In genomic region chr2:106692405-106692782, GRCm38 (mm10) we compare ENCODE assay signal across 8 mouse cellular contexts. TPM values are rescaled to one million over a fixed set of nuclear protein-coding genes. Genes with fewer than 3 reads are reported as not detected.
A peak's percentile ranks its signal among the peaks of the same experiment; 100 is the strongest.
DNase-seq lines count a peak whose midpoint lies in the region; ATAC-seq and TF ChIP-seq lines count a peak whose summit lies in the region.

No protein-coding gene starts in this region.

- H3K4me3 ChIP-seq in kidney, embryonic 14.5 days (ENCODE audit: low read length): peak overlapping the region; percentile 78; the same call in 1 of the 2 replicates
- peak overlapping the region; percentile 78 for H3K4me3 ChIP-seq in heart, postnatal 0 days (ENCODE audit: low read depth, low read length)
- peak overlapping the region; percentile 77 for H3K4me3 ChIP-seq in midbrain, embryonic 11.5 days (ENCODE audit: low read depth, low read length)

- DNase-seq in kidney, postnatal 36 days: no peak
- DNase-seq in brain, embryonic 14.5 days (ENCODE audit: low read depth): peak; percentile 90
- no peak for DNase-seq in heart, postnatal 0 days (ENCODE audit: low spot score)
- no peak for DNase-seq in midbrain, embryonic 11.5 days (ENCODE audit: low spot score, missing footprints)
- DNase-seq in T-cell, adult 2 months (ENCODE audit: low spot score): no peak
- no peak for DNase-seq in frontal cortex, postnatal 36 days (ENCODE audit: low spot score in 2 of 2)

- no peak for ATAC-seq in kidney, embryonic 14.5 days (ENCODE audit: low FRiP score, low TSS enrichment)
- ATAC-seq in heart, postnatal 0 days (ENCODE audit: insufficient read depth, low read depth): no peak
- no peak for ATAC-seq in midbrain, embryonic 11.5 days (ENCODE audit: low FRiP score)
- ATAC-seq in monocyte, adult 5-6 weeks (replicated peaks; ENCODE audit: insufficient number of reproducible peaks, low FRiP score, low TSS enrichment, poor library complexity, severe bottlenecking): no peak

- H3K27me3 ChIP-seq in kidney, embryonic 14.5 days (ENCODE audit: control insufficient read depth, insufficient read depth, low read length): peaks cover 9% of the 10 kb centered on the region; the same call in 1 of the 2 replicates
- H3K27me3 ChIP-seq in heart, postnatal 0 days (ENCODE audit: control insufficient read depth, insufficient read depth, low read length): peaks cover 11% of the 10 kb centered on the region
- H3K27me3 ChIP-seq in midbrain, embryonic 11.5 days (ENCODE audit: control insufficient read depth, insufficient read depth, low read length): no peaks in the 10 kb centered on the region; the same call in 1 of the 2 replicates

- peak overlapping the region; percentile 12; the same call in 1 of the 2 replicates for H3K9ac ChIP-seq in kidney, embryonic 14.5 days (ENCODE audit: low read depth, low read length)
- H3K9ac ChIP-seq in heart, postnatal 0 days (replicated peaks; ENCODE audit: low read depth, low read length): 0 out of 2 replicates have a peak overlapping the region, but pooled peaks have one; percentile 80
- H3K9ac ChIP-seq in midbrain, embryonic 11.5 days (ENCODE audit: low read length): no peak overlapping the region

- H3K27ac ChIP-seq in kidney, embryonic 14.5 days (ENCODE audit: low read depth, low read length): no peak overlapping the region; the same call in 1 of the 2 replicates
- no peak overlapping the region for H3K27ac ChIP-seq in heart, postnatal 0 days (ENCODE audit: low read depth)
- no peak overlapping the region for H3K27ac ChIP-seq in midbrain, embryonic 11.5 days (ENCODE audit: low read depth, low read length)

- peaks cover 9% of the 10 kb centered on the region for H3K4me1 ChIP-seq in kidney, embryonic 14.5 days (ENCODE audit: control insufficient read depth, insufficient read depth, low read length)
- H3K4me1 ChIP-seq in heart, postnatal 0 days (ENCODE audit: control insufficient read depth, insufficient read depth): 0 out of 2 replicates have a peak, but pooled peaks cover 3% of the 10 kb centered on the region
- peaks cover 7% of the 10 kb centered on the region; the same call in 1 of the 2 replicates for H3K4me1 ChIP-seq in midbrain, embryonic 11.5 days (ENCODE audit: control insufficient read depth, insufficient read depth, low read length)

- no peak for TF ChIP-seq EP300 in heart, postnatal 0 days (IDR thresholded peaks at IDR 0.05; ENCODE audit: low read depth)

- no peak for TF ChIP-seq POLR2A in brain, embryonic 14.5 days (IDR thresholded peaks at IDR 0.05; ENCODE audit: borderline replicate concordance, extremely low read depth, insufficient read depth, insufficient read length, poor library complexity, severe bottlenecking)

- H3K4me2 ChIP-seq in kidney, embryonic 14.5 days (replicated peaks; ENCODE audit: low read depth, low read length): peak overlapping the region; percentile 99
- H3K4me2 ChIP-seq in heart, postnatal 0 days (ENCODE audit: low read depth, low read length): peak overlapping the region; percentile 94
- peak overlapping the region; percentile 88 for H3K4me2 ChIP-seq in midbrain, embryonic 11.5 days

- TF ChIP-seq CTCF in brain, embryonic 14.5 days (IDR thresholded peaks at IDR 0.05; ENCODE audit: borderline replicate concordance, extremely low read depth, insufficient read depth, insufficient read length): no peak
- no peak for TF ChIP-seq CTCF in heart, postnatal 0 days (IDR thresholded peaks at IDR 0.05; ENCODE audit: low read depth)

- H3K36me3 ChIP-seq in kidney, embryonic 14.5 days (ENCODE audit: control insufficient read depth, insufficient read depth, low read length): no peaks in the 10 kb centered on the region
- no peaks in the 10 kb centered on the region for H3K36me3 ChIP-seq in heart, postnatal 0 days (replicated peaks; ENCODE audit: control insufficient read depth, insufficient read depth, low read length)
- no peaks in the 10 kb centered on the region for H3K36me3 ChIP-seq in midbrain, embryonic 11.5 days (ENCODE audit: control insufficient read depth, insufficient read depth, low read length)

- no peaks in the 10 kb centered on the region for H3K9me3 ChIP-seq in kidney, embryonic 14.5 days (ENCODE audit: control insufficient read depth, low read length)
- H3K9me3 ChIP-seq in heart, postnatal 0 days (replicated peaks; ENCODE audit: control insufficient read depth, low read length): no peaks in the 10 kb centered on the region
- H3K9me3 ChIP-seq in midbrain, embryonic 11.5 days (ENCODE audit: control insufficient read depth, low read length): no peaks in the 10 kb centered on the region

- WGBS in kidney, embryonic 14.5 days: 2% methylated on average over 14 of the region's 14 CpGs
- 9% methylated on average over 14 of the region's 14 CpGs for WGBS in heart, postnatal 0 days
- WGBS in midbrain, embryonic 11.5 days: 1% methylated on average over 14 of the region's 14 CpGs

RNA-seq across cellular contexts. Expression of gene Mpped2, which starts 0.7 kb away (rescaled TPM):
- 29.5 and 36.7 TPM in 2 replicates for polyA plus RNA-seq in kidney, embryonic 14.5 days (2014; fragmentation: Nextera tagmentation; extraction: Ambion mirVana)
- 63.0 and 67.3 TPM in 2 replicates for polyA plus RNA-seq in brain, embryonic 14.5 days (2012; rRNA removed)
- 9.4 and 11.7 TPM in 2 replicates for total RNA-seq in heart, postnatal 0 days (2014; rRNA removed; ENCODE audit: low replicate concordance)
- 26.8 and 28.3 TPM in 2 replicates for polyA plus RNA-seq in heart, postnatal 0 days (2015; fragmentation: Nextera tagmentation; extraction: Ambion mirVana)
- 43.7 and 43.9 TPM in 2 replicates for polyA plus RNA-seq in midbrain, embryonic 11.5 days (2014; fragmentation: Nextera tagmentation; extraction: Ambion mirVana)
- not detected in 3 replicates for total RNA-seq in monocyte, adult 5-6 weeks (2017)
